Mouse (Mus musculus) MEL (cell line): ENCODE data around the gene Anapc15-ps. TPM values are rescaled to one million over a fixed set of nuclear protein-coding genes. Genes with fewer than 3 reads are reported as not detected.

ENCODE experiments used
- DNase-seq: peaks from one replicate; pipeline ENCODE4 v3.0.0; 2011; ENCODE audit warnings: low read depth, low spot score
- H3K27ac ChIP-seq: 2 replicates; pipeline ENCODE4 v1.5.1; 2012; ENCODE audit warnings: low read depth, mild to moderate bottlenecking, control low read depth, low read length, moderate library complexity; ENCODE audit not compliant: control insufficient read depth
- H3K27me3 ChIP-seq, 2 experiments: fragments of 150-350 bp in 1 of 2; sonication (generic) in 1 of 2; 2 replicates each; pipeline ENCODE4 v1.6.1; 2012; ENCODE audit warnings: low read length in 2 of 2, mild to moderate bottlenecking in 2 of 2, improper control_type of control experiment in 1 of 2, moderate library complexity in 1 of 2; ENCODE audit not compliant: insufficient read depth in 2 of 2, control insufficient read depth in 1 of 2
- H3K36me3 ChIP-seq, 2 experiments: 2 replicates each; pipeline ENCODE4 v1.6.1; 2012 to 2014; ENCODE audit warnings: low read length in 2 of 2, improper control_type of control experiment in 1 of 2, inconsistent platforms in 1 of 2, mild to moderate bottlenecking in 1 of 2; ENCODE audit not compliant: insufficient read depth in 2 of 2, control insufficient read depth in 1 of 2
- H3K4me1 ChIP-seq, 2 experiments: fragments of 150-350 bp in 1 of 2; sonication (generic) in 1 of 2; 2 replicates each; pipeline ENCODE4 v1.6.1; 2012; ENCODE audit warnings: low read length in 2 of 2, improper control_type of control experiment in 1 of 2, mild to moderate bottlenecking in 1 of 2; ENCODE audit not compliant: insufficient read depth in 2 of 2, control insufficient read depth in 1 of 2
- H3K4me3 ChIP-seq, 2 experiments: fragments of 150-350 bp in 1 of 2; sonication (generic) in 1 of 2; 2 replicates each; pipeline ENCODE4 v1.5.1; 2012; ENCODE audit warnings: low read depth in 2 of 2, low read length in 2 of 2, mild to moderate bottlenecking in 2 of 2, moderate library complexity in 2 of 2, control low read depth in 1 of 2, improper control_type of control experiment in 1 of 2; ENCODE audit not compliant: control insufficient read depth in 1 of 2, insufficient read depth in 1 of 2
- H3K79me2 ChIP-seq: 2 replicates; pipeline ENCODE4 v1.6.1; 2012; ENCODE audit warnings: mild to moderate bottlenecking, low read length, moderate library complexity; ENCODE audit not compliant: control insufficient read depth, poor library complexity, insufficient read depth
- H3K9ac ChIP-seq: 2 replicates; pipeline ENCODE4 v1.6.1; 2012; ENCODE audit warnings: low read depth, mild to moderate bottlenecking, control low read depth, low read length, moderate library complexity; ENCODE audit not compliant: control insufficient read depth, poor library complexity, severe bottlenecking
- H3K9me3 ChIP-seq: fragments of 150-350 bp; sonication (generic); replicated peaks from 2 replicates; pipeline ENCODE4 v1.6.1; 2012; ENCODE audit warnings: mild to moderate bottlenecking, low read length, improper control_type of control experiment, moderate library complexity; ENCODE audit not compliant: insufficient read depth
- CHD2 ChIP-seq: IDR thresholded peaks from 2 replicates; pipeline ENCODE4 v1.6.1; 2011; ENCODE audit warnings: low read length, improper control_type of control experiment
- ELF1 ChIP-seq: IDR thresholded peaks from 2 replicates; pipeline ENCODE4 v1.6.1; 2014; ENCODE audit warnings: low read depth, mild to moderate bottlenecking, inconsistent platforms, low read length, improper control_type of control experiment, moderate library complexity
- HCFC1 ChIP-seq: IDR thresholded peaks from 2 replicates; pipeline ENCODE4 v1.6.1; 2012; ENCODE audit warnings: low read depth, mild to moderate bottlenecking, inconsistent platforms, low read length, improper control_type of control experiment, moderate library complexity
- JUND ChIP-seq: IDR thresholded peaks from 2 replicates; pipeline ENCODE4 v1.6.1; 2011; ENCODE audit warnings: low read depth, mild to moderate bottlenecking, improper control_type of control experiment, low read length
- MAX ChIP-seq: IDR thresholded peaks from 2 replicates; pipeline ENCODE4 v1.6.1; 2011; ENCODE audit warnings: low read length, improper control_type of control experiment
- MYB ChIP-seq: IDR thresholded peaks from 2 replicates; pipeline ENCODE4 v1.6.1; 2011; ENCODE audit warnings: mild to moderate bottlenecking, low read depth, low read length, improper control_type of control experiment
- MYC ChIP-seq: IDR thresholded peaks from 2 replicates; pipeline ENCODE4 v1.6.1; 2011; ENCODE audit warnings: low read depth, mild to moderate bottlenecking, low read length, improper control_type of control experiment, moderate library complexity
- NELFE ChIP-seq: IDR thresholded peaks from 2 replicates; pipeline ENCODE4 v1.6.1; 2011; ENCODE audit warnings: low read depth, low read length, improper control_type of control experiment
- RAD21 ChIP-seq: IDR thresholded peaks from 2 replicates; pipeline ENCODE4 v1.6.1; 2011; ENCODE audit warnings: mild to moderate bottlenecking, low read depth, low read length, improper control_type of control experiment
- RCOR1 ChIP-seq: IDR thresholded peaks from 2 replicates; pipeline ENCODE4 v1.6.1; 2012; ENCODE audit warnings: low read depth, mild to moderate bottlenecking, inconsistent platforms, low read length, improper control_type of control experiment
- SMC3 ChIP-seq: IDR thresholded peaks from 2 replicates; pipeline ENCODE4 v1.6.1; 2011; ENCODE audit warnings: low read depth, low read length, improper control_type of control experiment
- TBP ChIP-seq: IDR thresholded peaks from 2 replicates; pipeline ENCODE4 v1.8.0; 2011; ENCODE audit warnings: low read depth, low read length, improper control_type of control experiment
- TCF12 ChIP-seq: IDR thresholded peaks from 2 replicates; pipeline ENCODE4 v1.6.1; 2014; ENCODE audit warnings: low read depth, mild to moderate bottlenecking, inconsistent platforms, low read length, improper control_type of control experiment, moderate library complexity
- USF1 ChIP-seq: IDR thresholded peaks from 2 replicates; pipeline ENCODE4 v1.6.1; 2014; ENCODE audit warnings: low read depth, mild to moderate bottlenecking, inconsistent platforms, low read length, improper control_type of control experiment, moderate library complexity
- USF2 ChIP-seq, 2 experiments: IDR thresholded peaks; 2 replicates each; pipeline ENCODE4 v1.6.1; 2011 to 2012; ENCODE audit warnings: improper control_type of control experiment in 2 of 2, low read length in 2 of 2, borderline replicate concordance in 1 of 2, inconsistent platforms in 1 of 2, low read depth in 1 of 2, mild to moderate bottlenecking in 1 of 2; ENCODE audit not compliant: insufficient read depth in 1 of 2
- ZKSCAN1 ChIP-seq: IDR thresholded peaks from 2 replicates; pipeline ENCODE4 v1.6.1; 2012; ENCODE audit warnings: low read depth, mild to moderate bottlenecking, inconsistent platforms, low read length, improper control_type of control experiment, moderate library complexity
- ZNF384 ChIP-seq: IDR thresholded peaks from 2 replicates; pipeline ENCODE4 v1.6.1; 2012; ENCODE audit warnings: low read depth, mild to moderate bottlenecking, inconsistent platforms, low read length, improper control_type of control experiment
- polyA plus RNA-seq, 2 experiments: library from polyadenylated mRNA; stranded (reverse) in 1 of 2; unstranded in 1 of 2; fragments of >175 nt in 1 of 2; fragments of >200 nt in 1 of 2; gene quantifications; 2 replicates each; pipeline versions ENCODE4 v1.2.1 to v1.2.4; 2012; ENCODE audit warnings: low replicate concordance in 2 of 2, low read depth in 1 of 2; ENCODE audit not compliant: insufficient read length in 2 of 2, insufficient read depth in 1 of 2, missing spikeins in 1 of 2
- total RNA-seq: library from RNA; depleted of rRNA; stranded (reverse); fragments of 300-350 nt; gene quantifications from 2 replicates; pipeline ENCODE4 v1.2.3, GENCODE M21; 2012; rRNA removed

The Anapc15-ps gene
- total and polyA plus RNA-seq, 3 experiments = 0.31 TPM; not detected in 2

GRCm38 (mm10) chr10:95624007-95624406 is 49.2 kb downstream of the Anapc15-ps start:
- no peak for DNase-seq
- no peaks in the 10 kb centered on the region for H3K4me1 ChIP-seq
- H3K27ac ChIP-seq = no peak overlapping the region
- no peak overlapping the region for H3K9ac ChIP-seq
- H3K79me2 ChIP-seq = no peaks in the 10 kb centered on the region
- no peak overlapping the region for H3K4me3 ChIP-seq
- TF ChIP-seq MYC (no peak), MYB (no peak), NELFE (no peak), TBP (no peak), ZKSCAN1 (no peak), USF1 (no peak), MAX (no peak), USF2 (IDR thresholded peaks at IDR 0.05; ENCODE audit: borderline replicate concordance in 1 of 2, insufficient read depth in 1 of 2, low read depth in 1 of 2, low read length in 2 of 2) (no peak), TCF12 (no peak), HCFC1 (no peak), ZNF384 (no peak), RAD21 (no peak)
- no peaks in the 10 kb centered on the region for H3K9me3 ChIP-seq
- H3K27me3 ChIP-seq = no peaks in the 10 kb centered on the region
- H3K36me3 ChIP-seq = no peaks in the 10 kb centered on the region

DNA sequence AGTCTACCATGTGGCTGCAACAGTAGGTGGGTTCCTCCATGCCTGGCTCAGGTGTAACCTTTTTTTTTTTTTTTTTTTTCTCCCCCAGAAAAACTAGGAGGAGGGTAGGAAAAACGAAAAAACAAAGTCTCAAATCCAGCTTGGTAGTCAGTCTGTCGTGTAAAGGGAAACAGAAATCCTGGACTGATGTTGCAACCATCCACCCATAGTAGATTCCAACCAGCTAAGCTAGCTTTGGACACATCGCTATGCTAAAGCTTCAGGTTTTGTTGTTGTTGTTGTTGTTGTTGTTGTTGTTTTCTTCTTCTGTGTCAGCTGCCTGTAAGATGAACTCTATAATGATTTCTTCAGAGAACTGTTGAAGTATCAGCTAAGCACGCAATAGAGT is 49.7 kb downstream of the Anapc15-ps start:
- no peaks in the 10 kb centered on the region for H3K9me3 ChIP-seq
- no peak overlapping the region for H3K27ac ChIP-seq

More for the DNA sequence above, 49.7 kb downstream of the Anapc15-ps start:
- TF ChIP-seq JUND (no peak), RCOR1 (no peak), MAX (no peak), CHD2 (no peak), ELF1 (no peak), SMC3 (no peak), ZKSCAN1 (no peak)
- TF ChIP-seq, all 39 proteins: peak for 0
- Histone ChIP-seq H3K79me2 (no peaks in the 10 kb centered on the region), H3K4me3 (no peak overlapping the region), H3K27me3 (no peaks in the 10 kb centered on the region), H3K9ac (no peak overlapping the region), H3K4me1 (no peaks in the 10 kb centered on the region), H3K36me3 (no peaks in the 10 kb centered on the region)
- no peak for DNase-seq

Other genes starting within 250 kb of the Anapc15-ps start
- 187 and 212 TPM in 2 replicates for gene Mrpl42, start 171.5 kb downstream of the Anapc15-ps start, total RNA-seq
- gene Mrpl42, start 171.5 kb downstream of the Anapc15-ps start, polyA plus RNA-seq = 1,000 to 10,000 TPM in 1 of 2 experiments, 100 to 1,000 TPM in 1; 298 to 1,026 TPM
- 80.6 and 105 TPM in 2 replicates for gene Ube2n, start 158.3 kb downstream of the Anapc15-ps start, total RNA-seq
- gene Ube2n, start 158.3 kb downstream of the Anapc15-ps start, polyA plus RNA-seq = 100 to 1,000 TPM; 212 to 571 TPM
- gene Nudt4, start 109.3 kb downstream of the Anapc15-ps start, total RNA-seq = 21.1 and 26.6 TPM in 2 replicates
- 10 to 100 TPM in 1 of 2 experiments, not detected in 1; 35.7 TPM for gene Nudt4, start 109.3 kb downstream of the Anapc15-ps start, polyA plus RNA-seq
- gene Gm33543, start 169.5 kb upstream of the Anapc15-ps start, total RNA-seq = not detected in 2 replicates
- gene Gm33543, start 169.5 kb upstream of the Anapc15-ps start, polyA plus RNA-seq = not detected